Mouse (Mus musculus) frontal cortex, adult 2 months (tissue): ENCODE measurements at regions not wholly inside any gene's neighbourhood (a gene's known extent, or its start where the extent isn't known, plus 50 kb on each side); places are given as distances from the start of the nearest gene placed in this dataset.

ENCODE experiments used
- DNase-seq, 2 experiments: peaks; one replicate each; pipeline ENCODE4 v3.0.0; 2022; ENCODE audit warnings: low spot score in 1 of 2; ENCODE audit errors: extremely low spot score in 1 of 2

DNA sequence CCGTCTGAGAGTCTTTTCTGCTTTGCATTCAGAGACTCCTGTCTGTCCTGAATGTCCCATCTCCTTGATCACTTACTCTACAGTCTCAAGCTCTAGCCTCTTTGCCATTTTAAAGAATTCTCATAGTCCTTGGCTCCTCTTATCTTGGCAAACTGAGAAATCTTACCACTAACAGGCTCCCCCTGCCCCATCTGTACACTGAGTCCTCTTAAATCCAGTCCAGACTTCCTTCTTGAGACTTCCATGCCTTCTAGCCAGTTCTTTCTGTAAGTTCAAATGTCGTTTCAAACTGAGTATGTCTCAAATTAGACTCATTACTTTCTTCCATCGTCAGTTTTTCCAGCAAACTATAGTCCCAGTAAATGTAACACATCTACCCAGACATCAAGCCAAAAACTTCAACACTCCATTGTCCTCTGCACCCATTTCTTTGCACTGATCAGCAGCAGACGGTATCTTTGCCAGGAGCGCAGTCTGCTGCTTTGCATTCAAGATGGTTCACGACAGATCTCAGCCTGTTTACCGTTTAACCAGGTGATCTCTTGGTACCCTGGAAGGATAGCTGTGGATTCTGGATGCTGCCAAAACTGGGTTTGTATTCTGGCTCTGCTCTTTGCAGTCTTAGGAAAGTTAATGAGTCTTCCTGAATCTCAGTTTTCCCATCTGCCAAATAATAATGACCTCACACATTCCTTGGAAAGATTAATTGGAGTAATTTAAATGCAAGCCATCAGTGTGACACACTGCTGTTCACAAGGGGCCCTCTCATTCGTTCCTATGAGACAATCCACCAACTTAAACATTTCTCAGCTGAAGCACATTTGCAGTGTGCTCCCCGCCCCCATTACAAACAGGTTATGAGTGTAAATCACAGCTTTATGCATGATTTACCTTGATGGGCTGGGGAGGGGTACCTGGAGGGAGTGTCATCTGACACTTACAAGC is 53.4 kb upstream of the Dab2 start:
- DNase-seq, result no peak

DNA sequence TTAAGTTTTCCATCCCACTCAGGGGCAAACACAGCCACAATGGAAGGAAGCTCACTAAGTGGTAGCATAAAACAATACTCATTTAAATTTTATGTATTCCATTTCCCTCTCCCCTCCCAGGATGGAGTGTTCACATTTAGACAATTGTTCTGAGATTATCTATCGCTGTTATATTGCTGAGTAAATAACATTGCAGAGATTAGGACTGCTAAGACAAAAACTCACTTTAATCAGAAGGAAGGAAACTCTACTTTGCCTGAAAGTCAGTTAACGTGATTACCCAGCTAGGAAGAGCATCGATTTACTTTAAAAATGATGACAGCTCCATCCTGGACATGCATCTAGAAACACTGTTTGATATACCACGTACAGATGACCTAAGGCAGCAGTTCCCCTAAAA is 51.1 kb upstream of the Dab2 start:
- DNase-seq, result no peak
